ENCODE assay signal across 8 mouse cellular contexts in the genomic region with DNA sequence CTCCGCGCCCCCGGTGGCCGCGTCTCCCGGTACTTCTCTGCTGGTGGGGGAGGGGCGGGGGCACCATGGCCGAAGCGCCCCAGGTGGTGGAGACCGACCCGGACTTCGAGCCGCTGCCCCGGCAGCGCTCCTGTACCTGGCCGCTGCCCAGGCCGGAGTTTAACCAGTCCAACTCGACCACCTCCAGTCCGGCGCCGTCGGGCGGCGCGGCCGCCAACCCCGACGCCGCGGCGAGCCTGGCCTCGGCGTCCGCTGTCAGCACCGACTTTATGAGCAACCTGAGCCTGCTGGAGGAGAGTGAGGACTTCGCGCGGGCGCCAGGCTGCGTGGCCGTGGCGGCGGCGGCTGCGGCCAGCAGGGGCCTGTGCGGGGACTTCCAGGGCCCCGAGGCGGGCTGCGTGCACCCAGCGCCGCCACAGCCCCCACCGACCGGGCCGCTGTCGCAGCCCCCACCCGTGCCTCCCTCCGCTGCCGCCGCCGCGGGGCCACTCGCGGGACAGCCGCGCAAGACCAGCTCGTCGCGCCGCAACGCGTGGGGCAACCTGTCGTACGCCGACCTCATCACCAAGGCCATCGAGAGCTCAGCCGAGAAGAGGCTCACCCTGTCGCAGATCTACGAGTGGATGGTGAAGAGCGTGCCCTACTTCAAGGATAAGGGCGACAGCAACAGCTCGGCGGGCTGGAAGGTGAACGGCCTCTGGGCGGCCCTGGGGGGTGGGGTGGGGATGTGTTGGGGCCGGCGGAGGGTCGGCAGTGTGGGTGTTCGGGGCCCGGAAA. TPM values are rescaled to one million over a fixed set of nuclear protein-coding genes. Genes with fewer than 3 reads are reported as not detected.
DNase-seq lines count a peak whose midpoint lies in the region; ATAC-seq and TF ChIP-seq lines count a peak whose summit lies in the region.

No protein-coding gene starts in this region.

- 0 out of 2 replicates have a peak, but pooled peaks have one; percentile 1 for TF ChIP-seq CTCF in intestine, postnatal 0 days (IDR thresholded peaks at IDR 0.05; ENCODE audit: low read depth)
- no peak for TF ChIP-seq CTCF in lung, adult 2 months (IDR thresholded peaks at IDR 0.05; ENCODE audit: insufficient read depth, low read length)
- no peak for TF ChIP-seq CTCF in olfactory bulb, adult 2 months (IDR thresholded peaks at IDR 0.05; ENCODE audit: insufficient read depth, low read depth, low read length)

- ATAC-seq in granulocyte monocyte progenitor cell, adult 5-6 weeks (replicated peaks; ENCODE audit: poor library complexity, severe bottlenecking), result peak; percentile 23
- ATAC-seq in intestine, postnatal 0 days, result peak; percentile 39
- no peak; the same call in 1 of the 2 replicates for ATAC-seq in megakaryocyte-erythroid progenitor cell, adult 5-6 weeks (replicated peaks; ENCODE audit: low FRiP score, low TSS enrichment, poor library complexity, severe bottlenecking)

- peak overlapping the region; percentile 98 for H3K27ac ChIP-seq in intestine, postnatal 0 days (ENCODE audit: low read depth, low read length)
- 0 out of 2 replicates have a peak overlapping the region, but pooled peaks have one; percentile 71 for H3K27ac ChIP-seq in olfactory bulb, adult 2 months (ENCODE audit: insufficient read depth, low read depth, low read length)

- H3K4me1 ChIP-seq in intestine, postnatal 0 days (replicated peaks; ENCODE audit: control insufficient read depth, insufficient read depth, low read length), result no peaks in the 10 kb centered on the region
- peaks cover 4% of the 10 kb centered on the region for H3K4me1 ChIP-seq in lung, adult 2 months (ENCODE audit: control insufficient read depth, insufficient read depth, low read length)
- peaks cover 8% of the 10 kb centered on the region for H3K4me1 ChIP-seq in olfactory bulb, adult 2 months (ENCODE audit: control insufficient read depth, insufficient read depth, low read length)

- peak overlapping the region; percentile 89 for H3K9ac ChIP-seq in intestine, postnatal 0 days (ENCODE audit: low read depth, low read length)

- no peaks in the 10 kb centered on the region for H3K36me3 ChIP-seq in intestine, postnatal 0 days (ENCODE audit: control insufficient read depth, insufficient read depth)

- TF ChIP-seq POLR2A in lung, adult 2 months (IDR thresholded peaks at IDR 0.05; ENCODE audit: borderline replicate concordance, extremely low read depth, low read depth, low read length), result no peak
- no peak for TF ChIP-seq POLR2A in olfactory bulb, adult 2 months (IDR thresholded peaks at IDR 0.05; ENCODE audit: insufficient read depth, low read depth, low read length)

- no peaks in the 10 kb centered on the region for H3K27me3 ChIP-seq in intestine, postnatal 0 days (replicated peaks; ENCODE audit: control insufficient read depth, insufficient read depth, low read length)

- H3K4me3 ChIP-seq in intestine, postnatal 0 days (ENCODE audit: low read depth, low read length), result peak overlapping the region; percentile 91
- peak overlapping the region; percentile 84 for H3K4me3 ChIP-seq in lung, adult 2 months (replicated peaks; ENCODE audit: extremely low read depth, low read depth, low read length)
- H3K4me3 ChIP-seq in olfactory bulb, adult 2 months (ENCODE audit: insufficient read depth, low read depth, low read length), result peak overlapping the region; percentile 99

- H3K9me3 ChIP-seq in intestine, postnatal 0 days (ENCODE audit: control insufficient read depth), result no peaks in the 10 kb centered on the region

- peak; percentile 33 to 46 for DNase-seq in thymus, adult 18-20 months
- DNase-seq in thymus, postnatal 25 days, result no peak
- peak; percentile 51 to 68 for DNase-seq in cerebellum, postnatal 25 days
- peak; percentile 57 for DNase-seq in lung, adult 2 months

- WGBS in intestine, postnatal 0 days, result under 1% methylated on average over 82 of the region's 89 CpGs
- 1% methylated on average over 89 of the region's 89 CpGs for WGBS in lung, adult 2 months
- under 1% methylated on average over 89 of the region's 89 CpGs for WGBS in olfactory bulb, adult 2 months

- peak overlapping the region; percentile 97 for H3K4me2 ChIP-seq in intestine, postnatal 0 days (replicated peaks; ENCODE audit: low read depth)

RNA-seq across cellular contexts. Expression of gene Foxo1, which starts 0.8 kb away (rescaled TPM):
- total RNA-seq in granulocyte monocyte progenitor cell, adult 5-6 weeks (2014; fragmentation: Nextera tagmentation), result 1.8 and 2.6 TPM in 2 replicates
- 0.39 and 0.46 TPM in 2 replicates for total RNA-seq in granulocyte monocyte progenitor cell, adult 5-6 weeks (2017)
- 4.4 and 4.6 TPM in 2 replicates for polyA plus RNA-seq in intestine, postnatal 0 days (2015; fragmentation: Nextera tagmentation; extraction: Ambion mirVana)
- 16.9 and 22.5 TPM in 2 replicates for polyA plus RNA-seq in lung, adult 2 months (2012; rRNA removed)
- not detected in 2 replicates for polyA plus RNA-seq in olfactory bulb, adult 2 months (2012; ENCODE audit: insufficient read depth, insufficient read length, low replicate concordance, missing spikeins)
- 5.9 and 7.4 TPM in 2 replicates for total RNA-seq in megakaryocyte-erythroid progenitor cell, adult 5-6 weeks (2014; fragmentation: Nextera tagmentation)
- total RNA-seq in megakaryocyte-erythroid progenitor cell, adult 5-6 weeks (2017), result 1.6 and 2.3 TPM in 2 replicates
